Mouse (Mus musculus): ENCODE results near the gene Bok.

Bok gene

GRCm38 (mm10) chr1:93689901-93690496 lies 4.5 kb downstream of the Bok start:
- in situ Hi-C loops (cut with MboI; ENCODE audit: low sequenced_read_pairs) = no loop called here

GRCm38 (mm10) chr1:93691106-93691505 lies 5.6 kb downstream of the Bok start:
- in situ Hi-C loops (cut with MboI; ENCODE audit: low sequenced_read_pairs) = no loop called here

GRCm38 (mm10) chr1:93691786-93692357 lies 6.4 kb downstream of the Bok start:
- in situ Hi-C loops (cut with MboI; ENCODE audit: low sequenced_read_pairs) = no loop called here

GRCm38 (mm10) chr1:93692773-93693172 lies 7.3 kb downstream of the Bok start:
- in situ Hi-C loops (cut with MboI; ENCODE audit: low sequenced_read_pairs) = no loop called here

DNA sequence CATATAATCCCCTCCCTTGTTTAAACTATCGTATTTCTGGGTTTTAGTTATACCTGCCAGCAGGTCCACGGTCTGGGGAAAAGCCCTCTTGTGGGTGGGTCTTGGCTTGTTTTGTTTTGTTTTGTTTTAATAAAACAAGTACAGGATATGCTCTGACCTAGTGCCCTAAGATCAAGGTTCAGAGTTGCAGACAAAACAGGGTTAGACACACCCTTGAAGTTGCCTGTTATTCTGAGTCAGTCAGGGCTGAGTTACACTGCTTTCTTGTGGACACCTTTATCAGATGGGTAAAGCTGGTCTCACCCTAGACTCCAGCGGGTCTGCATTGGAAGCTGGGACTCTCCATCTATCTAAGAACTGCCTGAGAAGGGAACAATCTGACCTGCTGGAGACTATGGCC lies 8.0 kb downstream of the Bok start:
- in situ Hi-C loops (cut with MboI; ENCODE audit: low sequenced_read_pairs) = no loop called here

DNA sequence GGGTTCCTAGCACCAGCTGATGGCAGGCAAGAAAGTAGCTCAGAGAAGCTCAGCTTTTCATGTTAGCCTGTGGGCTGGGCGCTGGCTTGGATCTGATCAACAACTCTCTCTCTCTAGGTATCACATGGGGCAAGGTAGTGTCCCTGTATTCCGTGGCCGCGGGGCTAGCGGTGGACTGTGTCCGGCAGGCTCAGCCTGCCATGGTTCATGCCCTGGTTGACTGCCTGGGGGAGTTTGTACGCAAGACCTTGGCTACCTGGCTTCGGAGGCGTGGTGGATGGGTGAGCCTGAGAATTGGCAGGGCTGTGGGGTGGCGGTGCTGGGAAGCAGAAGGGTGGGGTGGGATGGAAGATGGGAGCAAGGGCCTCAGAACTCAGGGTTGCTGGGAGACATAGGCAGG lies 8.5 kb downstream of the Bok start:
- in situ Hi-C loops (cut with MboI; ENCODE audit: low sequenced_read_pairs) = no loop called here

DNA sequence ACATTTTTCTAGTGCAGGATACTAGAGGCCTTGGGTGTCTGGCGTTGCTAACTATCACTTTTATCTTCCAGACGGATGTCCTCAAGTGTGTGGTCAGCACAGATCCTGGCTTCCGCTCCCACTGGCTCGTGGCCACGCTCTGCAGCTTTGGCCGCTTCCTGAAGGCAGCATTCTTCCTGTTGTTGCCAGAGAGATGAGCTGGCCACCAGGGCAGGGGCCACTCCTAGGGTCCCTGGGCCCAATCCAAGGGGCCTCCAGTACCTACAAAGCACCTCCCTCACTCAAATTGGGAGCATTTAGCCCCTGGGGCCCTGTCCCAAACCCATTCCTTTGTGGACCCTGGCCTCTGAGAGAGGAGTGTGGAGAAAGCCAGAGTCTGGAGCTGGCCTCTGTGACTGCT lies 9.5 kb downstream of the Bok start:
- in situ Hi-C loops (cut with MboI; ENCODE audit: low sequenced_read_pairs) = no loop called here

GRCm38 (mm10) chr1:93697317-93697716 lies 11.9 kb downstream of the Bok start:
- in situ Hi-C loops (cut with MboI; ENCODE audit: low sequenced_read_pairs) = no loop called here

DNA sequence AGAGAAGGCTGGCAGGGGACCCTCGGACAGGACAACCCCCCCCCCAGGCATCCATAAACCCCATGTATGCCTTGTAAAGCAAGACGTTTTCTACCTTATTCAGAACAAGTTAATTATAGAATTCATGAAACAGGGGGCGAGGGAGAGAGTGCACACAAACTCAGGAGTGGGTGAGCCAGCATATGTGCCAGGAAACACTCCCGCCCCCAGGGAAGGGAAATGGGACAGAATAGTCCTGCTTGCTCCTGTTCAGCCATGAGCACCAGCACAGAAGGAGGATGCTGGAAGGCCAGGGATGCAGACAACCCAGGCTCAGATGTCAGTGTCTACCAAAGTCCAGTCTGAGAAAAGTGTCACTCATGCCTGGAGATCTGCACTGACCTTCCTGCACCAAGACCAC lies 13.7 kb downstream of the Bok start:
- in situ Hi-C loops (cut with MboI; ENCODE audit: low sequenced_read_pairs) = no loop called here

DNA sequence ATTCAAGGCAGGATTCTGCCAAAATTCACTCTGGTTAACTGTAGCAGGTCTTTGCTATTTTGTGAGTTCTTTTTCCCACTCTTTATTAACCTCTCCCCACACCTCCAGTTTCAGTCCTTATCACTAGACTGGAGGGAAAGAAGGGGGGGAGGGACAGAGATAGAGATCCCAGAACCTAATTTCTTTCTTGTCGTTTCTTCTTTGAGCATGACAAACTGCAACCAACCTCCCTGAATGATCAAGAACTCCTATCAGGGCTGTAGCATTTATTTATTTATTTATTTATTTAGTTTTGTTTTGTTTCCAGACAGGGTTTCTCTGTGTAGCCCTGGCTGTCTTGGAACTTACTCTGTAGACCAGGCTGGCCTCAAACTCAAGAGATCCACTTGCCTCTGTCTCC lies 16.6 kb downstream of the Bok start:
- in situ Hi-C loops (cut with MboI; ENCODE audit: low sequenced_read_pairs) = no loop called here

DNA sequence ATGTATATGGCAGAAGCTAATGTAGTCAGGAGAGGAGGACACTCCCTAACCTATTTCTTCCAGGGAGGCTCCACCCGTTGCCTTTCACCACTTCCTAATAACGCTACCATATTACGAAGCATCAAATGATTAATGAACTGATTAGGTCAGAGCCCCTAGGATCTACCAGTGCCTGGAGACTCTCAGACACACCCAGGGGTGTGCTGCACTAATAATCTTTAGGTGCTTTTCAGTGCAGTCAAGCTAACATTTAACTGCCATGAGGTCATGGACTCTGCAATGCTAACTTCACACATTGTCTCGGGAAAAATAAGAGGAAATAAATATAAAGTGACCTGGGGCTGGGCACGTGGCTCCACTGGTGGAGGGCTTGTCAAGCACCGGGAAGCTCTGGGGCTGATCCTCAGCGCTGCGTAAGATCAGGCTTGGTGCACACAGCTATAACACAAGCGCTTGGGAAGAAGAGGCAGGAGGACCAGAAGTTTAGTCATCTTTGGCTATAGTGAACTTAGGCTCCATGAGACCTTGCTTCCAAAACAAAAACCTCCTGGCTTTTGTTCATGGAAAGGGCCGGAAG lies 18.1 kb downstream of the Bok start:
- in situ Hi-C loops (cut with MboI; ENCODE audit: low sequenced_read_pairs) = no loop called here

GRCm38 (mm10) chr1:93704341-93704740 lies 18.9 kb downstream of the Bok start:
- in situ Hi-C loops (cut with MboI; ENCODE audit: low sequenced_read_pairs) = no loop called here

DNA sequence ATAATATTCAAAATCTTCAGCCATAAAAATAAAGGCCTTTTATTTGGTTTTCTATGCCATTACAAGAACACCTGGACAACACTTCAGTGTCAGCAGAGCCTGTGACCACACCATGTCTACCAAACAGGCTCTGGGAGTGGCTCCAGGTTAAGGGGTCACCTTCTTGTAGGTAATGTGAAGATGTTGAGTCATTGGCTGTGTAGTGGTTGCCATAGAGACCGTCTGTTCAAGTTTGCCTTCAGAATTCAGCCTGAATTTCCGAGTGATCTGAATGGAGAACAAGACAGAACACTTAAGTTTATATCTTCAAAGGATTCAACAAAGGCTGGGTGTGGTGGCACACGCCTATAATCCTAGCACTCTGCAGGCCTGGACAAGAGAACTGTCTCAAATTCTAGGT lies 19.9 kb downstream of the Bok start:
- in situ Hi-C loops (cut with MboI; ENCODE audit: low sequenced_read_pairs) = no loop called here

DNA sequence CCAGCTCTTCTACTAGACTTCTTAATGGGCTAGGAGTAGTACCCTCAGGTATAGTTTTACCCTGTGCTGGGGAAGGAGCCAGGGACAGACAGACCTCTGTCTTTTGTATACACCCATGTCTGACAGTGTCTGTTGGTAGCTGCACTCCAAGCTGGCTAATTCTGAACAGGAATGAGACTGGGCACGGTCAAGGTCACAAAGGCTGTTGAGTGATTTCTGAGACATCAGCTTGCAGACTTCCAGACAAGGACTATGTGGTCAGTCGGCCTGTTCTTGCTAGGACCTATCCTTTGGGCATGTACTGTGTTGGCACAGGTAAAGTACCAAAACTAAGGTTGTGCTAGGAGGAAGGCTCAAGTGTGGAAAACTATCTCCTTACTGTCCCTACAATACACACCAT lies 30.7 kb downstream of the Bok start:
- in situ Hi-C loops (cut with MboI; ENCODE audit: low sequenced_read_pairs) = no loop called here

DNA sequence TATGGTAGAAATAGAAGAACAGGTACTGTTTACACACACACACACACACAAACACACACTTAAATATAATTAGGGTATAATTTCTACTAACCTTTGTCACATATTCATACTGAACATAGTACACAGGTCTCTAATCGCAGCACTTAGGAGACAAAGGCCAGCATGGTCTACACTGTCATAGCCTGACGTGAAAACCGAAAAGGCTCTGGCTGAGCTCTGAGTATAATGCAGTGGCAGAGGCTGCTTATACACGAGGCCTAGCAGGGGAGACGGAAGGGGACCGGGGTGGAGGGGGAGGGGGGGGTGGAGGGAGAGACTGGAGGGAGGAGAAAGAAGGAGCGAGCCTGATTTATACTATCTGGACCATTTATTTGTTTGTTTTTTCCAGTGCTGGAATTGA lies 36.1 kb downstream of the Bok start:
- in situ Hi-C loops (cut with MboI; ENCODE audit: low sequenced_read_pairs) = no loop called here

DNA sequence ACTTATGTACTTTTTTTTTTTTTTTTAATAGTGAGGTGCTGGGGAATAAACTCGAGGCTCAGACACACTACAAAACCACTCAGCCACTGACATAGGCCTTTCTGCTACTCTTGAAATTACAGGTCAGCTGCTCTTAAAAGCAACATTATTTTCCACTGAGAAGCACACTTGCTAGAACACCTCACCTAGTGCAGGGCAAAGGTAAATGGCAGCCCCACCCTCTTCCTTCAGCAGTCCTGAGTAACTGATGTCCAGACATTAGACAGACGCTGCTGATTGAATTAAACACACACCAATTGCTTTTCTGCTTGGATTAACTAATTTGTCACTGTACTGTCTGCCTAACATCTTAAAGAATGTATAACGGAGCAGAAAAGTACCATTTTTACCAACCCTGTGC lies 39.2 kb downstream of the Bok start:
- in situ Hi-C loops (cut with MboI; ENCODE audit: low sequenced_read_pairs) = no loop called here

DNA sequence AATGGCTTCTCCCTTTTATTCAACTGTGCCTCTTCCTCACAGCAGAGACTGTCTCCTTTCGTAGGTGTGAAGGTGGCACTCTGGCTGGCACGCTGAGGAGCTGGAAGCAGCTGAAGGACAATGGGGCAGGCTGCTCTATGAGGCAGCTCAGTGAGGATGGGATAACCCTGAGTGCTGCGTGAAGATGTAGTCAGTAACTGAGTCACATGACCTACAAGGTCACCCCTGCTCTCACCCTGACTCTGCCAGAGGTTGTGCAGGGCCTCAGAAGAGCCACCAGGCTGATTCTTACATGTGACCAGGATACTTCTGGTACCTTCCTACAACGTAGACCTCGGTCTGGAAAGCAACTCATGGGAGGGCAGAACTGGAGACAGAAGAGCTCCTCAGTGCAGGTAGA lies 40.2 kb downstream of the Bok start:
- in situ Hi-C loops (cut with MboI; ENCODE audit: low sequenced_read_pairs) = no loop called here

- in situ Hi-C loops (cut with MboI; ENCODE audit: low sequenced_read_pairs) = no loop called here
Measured at GRCm38 (mm10) chr1:93726116-93726515, 40.7 kb downstream of the Bok start.

- in situ Hi-C loops (cut with MboI; ENCODE audit: low sequenced_read_pairs) = no loop called here
Measured at GRCm38 (mm10) chr1:93726974-93727373, 41.5 kb downstream of the Bok start.

DNA sequence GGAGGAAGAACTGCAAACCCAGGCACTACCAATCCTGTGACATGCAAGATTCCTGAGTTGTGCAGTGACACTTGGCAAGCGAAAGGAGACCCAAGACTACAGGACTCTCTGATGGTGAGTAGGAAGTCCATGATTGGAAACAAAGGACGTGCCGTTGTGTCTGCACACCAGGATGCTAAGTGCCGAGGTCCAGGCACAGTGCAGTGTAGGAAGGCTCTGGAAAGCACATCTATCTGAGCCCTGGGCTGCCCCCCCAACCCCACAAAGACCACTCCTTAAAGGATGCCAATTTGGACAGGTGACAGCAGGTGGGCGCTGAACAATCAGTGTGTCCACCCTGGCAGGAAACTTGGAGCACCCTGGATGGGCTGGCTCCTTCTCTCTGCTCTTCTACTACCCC lies 45.6 kb downstream of the Bok start:
- in situ Hi-C loops (cut with MboI; ENCODE audit: low sequenced_read_pairs) = no loop called here

- in situ Hi-C loops (cut with MboI; ENCODE audit: low sequenced_read_pairs) = no loop called here
Measured at GRCm38 (mm10) chr1:93731880-93732281, 46.4 kb downstream of the Bok start.

DNA sequence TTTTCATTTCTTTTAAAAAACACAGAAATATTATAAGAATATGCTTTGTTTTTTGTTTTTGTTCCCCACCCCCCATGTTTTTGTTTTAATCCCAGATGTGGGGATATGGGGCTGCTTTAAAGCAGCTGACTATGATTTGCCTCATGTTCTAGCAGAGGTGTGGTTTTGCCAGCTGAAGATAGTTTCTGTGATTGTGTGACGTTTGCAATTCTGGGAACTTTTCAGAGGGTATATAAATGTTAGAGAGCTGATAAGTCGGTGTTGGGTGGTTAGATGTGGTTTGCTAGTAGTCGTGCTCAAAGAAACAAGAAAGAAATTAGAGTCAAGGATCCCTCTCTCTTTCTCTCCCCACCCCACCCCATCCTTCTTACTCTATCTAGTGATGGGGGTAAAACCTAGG lies 50.4 kb downstream of the Bok start:
- in situ Hi-C loops (cut with MboI; ENCODE audit: low sequenced_read_pairs) = no loop called here

- in situ Hi-C loops (cut with MboI; ENCODE audit: low sequenced_read_pairs) = no loop called here
Measured at GRCm38 (mm10) chr1:93737711-93738110, 52.3 kb downstream of the Bok start.

Measured in CH12F3 (cell line).